Mouse (Mus musculus) adrenal gland, postnatal 25 days (tissue): ENCODE data around the gene Tmc6. TPM values are rescaled to one million over a fixed set of nuclear protein-coding genes. Genes with fewer than 3 reads are reported as not detected.

Experiments used
- DNase-seq: peaks from one replicate; pipeline ENCODE4 v3.0.0; 2021; ENCODE audit warnings: mixed read lengths
- total RNA-seq: library from RNA; stranded (reverse); gene quantifications from 2 replicates; pipeline ENCODE4 v1.2.3, GENCODE M21; 2021

The Tmc6 gene
- total RNA-seq, 1 experiment from 2014 or later, result 43.5 TPM

DNA sequence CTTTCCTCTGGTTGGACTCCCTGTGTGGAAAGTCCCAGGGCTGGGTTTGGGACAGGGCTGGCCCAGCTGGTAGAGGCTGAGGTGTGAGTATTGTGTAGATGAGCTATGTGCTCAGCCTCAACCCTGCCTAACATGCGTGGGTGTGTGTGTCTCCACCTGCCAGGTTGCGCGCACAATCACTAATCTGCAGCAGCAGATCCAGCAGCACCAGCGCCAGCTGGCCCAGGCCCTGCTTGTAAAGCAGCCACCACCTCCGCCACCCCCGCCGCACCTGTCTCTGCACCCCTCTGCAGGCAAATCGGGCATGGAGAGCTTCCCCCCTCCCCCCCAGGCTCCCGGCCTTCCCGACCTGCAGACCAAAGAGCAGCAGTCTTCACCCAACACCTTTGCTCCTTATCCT, 32.6 kb downstream of the Tmc6 start:
- no peak for DNase-seq

DNA sequence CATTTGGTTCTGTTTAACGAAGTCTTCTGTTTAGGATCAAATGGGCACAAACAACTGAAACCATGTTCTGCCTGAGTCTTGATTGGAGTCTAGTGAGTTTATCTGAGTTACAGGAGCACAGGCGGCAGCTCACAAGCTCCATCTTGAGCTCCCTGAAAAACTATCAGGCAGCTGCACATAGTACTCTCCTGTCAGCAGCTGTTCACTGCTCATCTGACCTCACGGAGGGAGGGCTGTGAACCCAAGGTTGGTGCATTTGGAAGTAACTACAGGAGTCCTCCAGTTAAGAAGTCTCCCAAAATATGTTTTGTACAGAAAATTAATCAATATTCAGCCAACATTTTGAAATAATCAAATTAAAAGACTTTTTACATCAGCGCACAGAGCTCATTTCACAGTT, 33.4 kb downstream of the Tmc6 start:
- DNase-seq, result no peak

DNA sequence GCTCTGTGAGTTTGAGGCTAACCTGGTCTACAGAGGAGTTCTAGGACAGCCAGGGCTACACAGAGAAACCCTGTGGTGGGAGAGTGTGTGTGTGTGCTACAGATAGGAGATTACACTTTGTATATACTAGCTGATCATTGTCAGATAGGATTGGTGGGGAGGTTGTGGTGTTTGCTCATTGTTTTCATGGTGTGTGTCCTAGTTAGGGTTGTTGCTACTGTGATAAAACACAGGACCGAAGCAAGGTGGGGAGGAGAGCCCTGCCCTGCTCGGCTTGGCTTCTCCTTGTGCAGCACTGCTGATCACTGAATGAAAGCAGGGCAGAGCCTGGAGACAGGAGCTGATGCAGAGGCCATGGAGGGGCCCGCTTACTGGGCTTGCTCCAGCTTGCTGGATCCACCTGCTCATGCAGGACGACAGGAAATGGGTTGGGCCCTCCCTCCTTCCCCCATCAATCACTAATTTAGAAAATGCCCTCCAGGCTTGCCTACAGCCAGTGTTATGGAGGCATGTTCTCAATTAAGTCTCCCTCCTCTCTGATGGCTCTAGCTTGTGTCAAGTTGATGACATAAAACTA, 38.5 kb downstream of the Tmc6 start:
- DNase-seq, result no peak

DNA sequence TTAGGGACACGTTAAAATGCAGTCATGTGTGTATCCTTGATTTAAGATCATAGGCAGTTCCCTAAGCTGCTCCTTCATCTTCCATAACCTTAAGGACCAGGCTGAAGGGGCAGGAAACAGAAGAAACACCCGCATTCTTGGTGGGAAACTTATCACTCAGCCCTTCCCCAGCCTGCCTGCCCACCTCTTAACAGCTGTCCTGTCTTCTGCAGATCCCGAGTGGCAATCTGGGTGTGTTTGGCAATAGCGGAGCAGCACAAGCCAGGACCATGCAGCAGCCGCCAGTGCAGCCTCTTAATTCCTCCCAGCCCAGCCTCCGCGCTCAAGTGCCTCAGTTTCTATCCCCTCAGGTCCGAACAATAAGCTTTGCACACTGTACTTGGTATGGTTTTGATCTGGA, 39.3 kb downstream of the Tmc6 start:
- DNase-seq, result no peak

GRCm38 (mm10) chr11:117742243-117742642, 39.8 kb downstream of the Tmc6 start:
- DNase-seq, result no peak

- DNase-seq, result no peak
Measured at GRCm38 (mm10) chr11:117741128-117741527, 40.9 kb downstream of the Tmc6 start.

- DNase-seq, result no peak
Measured at GRCm38 (mm10) chr11:117738123-117738522, 43.9 kb downstream of the Tmc6 start.

GRCm38 (mm10) chr11:117736037-117736689, 45.8 kb downstream of the Tmc6 start:
- DNase-seq, result no peak

DNA sequence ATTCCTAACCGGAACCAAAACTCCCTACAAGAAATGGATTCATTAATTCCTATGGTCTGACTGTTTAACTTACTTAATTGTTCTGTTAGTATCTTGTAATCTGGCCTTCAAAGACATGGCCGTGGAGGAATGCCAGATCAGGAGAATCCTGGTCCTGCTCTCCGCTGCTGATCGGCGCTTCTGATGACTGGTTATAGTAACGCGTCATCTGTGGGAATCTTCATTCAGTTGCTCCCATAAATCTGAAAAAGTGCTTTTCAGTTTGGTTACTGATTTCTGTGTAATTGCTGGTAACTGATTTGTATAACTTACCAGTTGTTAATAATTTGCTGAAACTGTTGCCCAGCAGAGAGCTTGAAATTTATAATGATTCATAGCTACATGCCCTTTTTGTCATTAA, 50.5 kb downstream of the Tmc6 start:
- peak; percentile 44 for DNase-seq

DNA sequence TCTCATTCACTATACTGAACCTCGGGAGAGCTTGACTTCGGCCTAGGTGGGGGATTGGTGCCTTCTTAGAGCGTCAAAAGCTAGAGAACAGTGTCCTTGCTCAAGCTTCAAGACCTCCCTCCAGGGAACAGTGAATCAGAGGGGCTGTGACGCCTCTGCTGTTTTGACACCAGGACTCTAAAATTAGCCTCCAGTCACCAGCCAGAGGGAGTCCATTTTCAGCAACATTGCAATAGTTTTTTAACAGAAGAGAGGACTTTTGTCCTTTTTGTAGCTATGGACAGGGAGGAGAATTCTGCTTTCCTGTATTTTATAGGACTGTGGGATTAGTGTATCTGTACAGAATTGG, 51.5 kb downstream of the Tmc6 start:
- no peak for DNase-seq

GRCm38 (mm10) chr11:117729798-117730489, 52.1 kb downstream of the Tmc6 start:
- DNase-seq, result no peak

DNA sequence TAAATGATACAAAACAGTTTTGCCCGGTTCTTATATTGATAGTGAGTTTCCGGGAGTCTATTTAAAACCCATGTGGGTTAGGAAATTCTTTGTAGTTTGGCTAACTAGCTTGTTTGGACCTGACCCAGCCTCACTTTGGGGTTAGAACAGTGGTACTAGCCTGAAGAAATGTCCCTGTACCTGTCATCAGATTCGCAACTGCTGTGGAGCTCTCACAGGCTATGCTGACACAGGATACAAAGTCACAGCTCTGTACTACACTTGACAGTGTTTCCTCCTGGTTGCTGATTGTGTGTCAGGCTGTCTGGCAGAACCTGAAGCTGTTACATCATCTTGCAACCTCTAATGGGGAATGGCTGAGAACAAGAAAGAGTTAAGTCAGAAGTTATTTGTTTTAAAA, 52.7 kb downstream of the Tmc6 start:
- no peak for DNase-seq

DNA sequence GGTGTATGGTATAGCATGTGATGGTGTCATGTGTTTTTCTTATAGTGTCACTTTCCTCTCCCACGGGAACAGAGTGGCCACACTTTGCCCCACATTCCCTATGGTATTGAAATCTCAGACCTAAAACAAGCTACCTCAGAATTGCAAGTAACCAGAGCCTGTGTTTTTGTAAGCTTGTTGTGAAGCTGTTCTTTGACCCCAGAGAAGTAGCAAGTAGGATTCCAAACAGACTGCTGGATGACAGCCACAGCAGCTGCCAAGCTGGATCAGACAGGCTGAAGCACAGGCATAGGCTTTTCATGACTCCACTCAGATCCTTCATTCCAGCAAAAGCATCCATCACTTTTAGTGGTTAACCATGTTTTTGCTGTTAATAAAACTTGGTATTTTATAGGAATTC, 53.2 kb downstream of the Tmc6 start:
- no peak for DNase-seq

- no peak for DNase-seq
Measured at GRCm38 (mm10) chr11:117728245-117728644, 53.8 kb downstream of the Tmc6 start.

DNA sequence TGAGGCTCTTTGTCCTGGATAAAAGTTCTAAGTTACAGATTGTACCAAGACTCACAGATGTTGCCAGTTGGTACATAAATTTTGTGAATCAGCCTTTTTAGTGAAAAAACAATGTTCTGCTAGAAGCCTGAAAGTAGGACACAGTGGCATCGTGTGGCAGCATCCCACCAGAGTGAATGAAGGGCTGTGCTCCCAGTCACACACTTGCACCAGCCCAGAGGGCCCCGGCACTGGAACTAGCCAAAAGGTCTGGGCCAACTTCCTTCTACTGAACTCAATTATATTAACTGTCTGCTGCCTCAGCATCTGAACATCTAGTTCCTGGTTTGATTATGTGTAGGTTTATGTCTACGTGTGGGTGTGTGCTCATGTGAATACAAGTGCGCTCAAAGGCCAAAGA, 55.0 kb downstream of the Tmc6 start:
- DNase-seq, result no peak

DNA sequence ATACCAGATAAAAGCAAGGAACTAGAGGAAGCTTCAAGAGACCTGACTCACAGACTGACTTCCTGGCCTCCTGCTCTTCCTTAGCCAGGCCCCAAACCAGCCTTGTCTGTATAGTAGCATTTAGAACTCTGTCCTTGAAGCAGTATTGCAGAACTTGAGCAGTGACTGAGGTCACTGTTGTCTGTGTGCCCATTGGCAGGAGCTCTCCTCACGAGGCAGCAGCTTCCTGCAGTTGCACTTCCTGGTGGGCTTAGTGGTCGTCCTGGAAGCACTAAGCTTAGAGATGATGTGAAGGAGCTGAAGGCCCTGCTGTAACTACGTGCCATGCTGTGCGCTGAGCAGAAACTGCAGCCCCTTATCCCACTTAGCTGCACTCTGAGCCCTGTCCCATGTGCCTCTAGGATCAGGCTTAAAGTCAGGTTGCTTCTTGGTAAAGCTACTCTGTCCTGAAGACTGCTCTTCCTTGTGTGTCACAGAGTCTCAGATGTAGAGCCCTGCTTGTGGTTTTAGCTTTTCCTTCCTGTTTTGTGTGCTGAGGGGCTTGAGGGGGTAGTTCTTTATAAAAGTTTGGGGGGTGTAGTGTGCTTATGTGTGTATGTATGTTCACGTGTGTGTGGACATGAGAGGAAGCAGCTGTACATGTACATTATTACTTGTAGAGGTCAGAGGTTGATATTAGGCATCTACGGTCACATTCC, 57.2 kb downstream of the Tmc6 start:
- peak; percentile 21 for DNase-seq

DNA sequence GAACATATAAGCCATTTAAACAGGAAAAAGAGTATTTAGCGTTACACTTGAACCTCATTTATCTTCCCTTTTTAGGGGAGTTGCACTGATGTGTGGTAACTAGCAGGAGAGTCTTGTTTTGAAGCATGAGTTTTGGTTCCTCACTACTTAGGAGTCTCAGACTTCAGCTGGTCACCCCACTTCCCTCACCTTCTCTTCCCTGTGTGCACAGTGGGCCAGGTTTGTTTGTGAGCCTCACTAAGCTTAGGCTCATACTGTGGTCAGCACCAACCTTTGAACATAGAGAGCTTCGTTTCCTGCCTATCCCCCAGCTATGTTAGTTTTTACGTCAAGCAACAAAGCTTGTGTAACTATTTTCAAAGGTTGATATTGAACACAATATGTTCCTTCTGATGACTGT, 63.2 kb downstream of the Tmc6 start:
- no peak for DNase-seq

Other genes starting within 250 kb of the Tmc6 start
- gene Tnrc6c, start 127.9 kb downstream of the Tmc6 start, total RNA-seq, result 24.1 and 29.4 TPM in 2 replicates
- 3.1 and 4.6 TPM in 2 replicates for gene Tmc8, start 122 bp downstream of the Tmc6 start, total RNA-seq
- gene 6030468B19Rik, start 15.5 kb upstream of the Tmc6 start, total RNA-seq, result not detected in 2 replicates
- gene Gm20708, start 27.5 kb upstream of the Tmc6 start, total RNA-seq, result 1.00 and 1.8 TPM in 2 replicates
- 98.3 and 108 TPM in 2 replicates for gene Syngr2, start 27.5 kb upstream of the Tmc6 start, total RNA-seq
- gene Afmid, start 43.7 kb upstream of the Tmc6 start, total RNA-seq, result 10.1 and 13.2 TPM in 2 replicates
- 14.3 and 18.4 TPM in 2 replicates for gene Tk1, start 43.9 kb upstream of the Tmc6 start, total RNA-seq
- gene Birc5, start 67.1 kb upstream of the Tmc6 start, total RNA-seq, result 5.2 and 8.5 TPM in 2 replicates
- gene Tmem235, start 78.6 kb upstream of the Tmc6 start, total RNA-seq, result not detected in 2 replicates
- gene Tha1, start 91.3 kb upstream of the Tmc6 start, total RNA-seq, result 14.8 and 16.7 TPM in 2 replicates
- 8.8 and 9.0 TPM in 2 replicates for gene Socs3, start 187.8 kb upstream of the Tmc6 start, total RNA-seq
- gene Pgs1, start 204.1 kb upstream of the Tmc6 start, total RNA-seq, result 58.9 and 60.0 TPM in 2 replicates